8 mouse cellular contexts compared by ENCODE assay signal in the genomic region with DNA sequence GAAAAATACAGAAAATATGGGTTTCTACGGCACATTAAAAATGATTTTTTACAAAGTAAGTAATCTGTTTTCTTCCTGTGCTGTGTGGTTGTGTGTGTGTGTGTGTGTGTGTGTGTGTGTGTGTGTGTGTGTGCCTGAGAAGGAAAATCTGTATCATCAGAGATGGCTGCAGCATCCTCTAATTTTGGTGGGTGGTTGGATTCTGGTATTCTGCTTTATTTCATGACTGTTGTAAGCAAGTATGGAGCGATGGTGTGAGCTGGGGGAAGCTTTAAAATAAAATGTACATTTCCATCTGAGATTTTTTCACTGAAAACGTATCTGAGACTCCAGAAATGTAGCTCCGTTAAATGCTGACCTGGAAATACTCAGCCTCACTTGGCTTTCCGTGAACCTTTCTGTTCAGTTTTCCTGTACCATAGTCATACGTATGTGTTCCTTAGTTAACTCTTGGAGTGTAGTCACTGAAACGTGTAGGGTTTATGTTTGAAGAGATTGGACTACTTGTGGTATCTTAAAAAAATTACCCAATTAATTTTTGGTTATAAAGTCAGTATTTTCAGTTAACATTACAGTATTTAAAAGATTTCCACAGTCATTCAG.
DNase-seq lines count a peak whose midpoint lies in the region; ATAC-seq lines count a peak whose summit lies in the region.

No protein-coding gene starts in this region.

- 79% methylated on average over 7 of the region's 7 CpGs for WGBS in neural tube, embryonic 11.5 days
- 73% methylated on average over 7 of the region's 7 CpGs for WGBS in limb, embryonic 11.5 days

- 0 out of 2 replicates have a peak, but pooled peaks have one; percentile 19 for ATAC-seq in frontal cortex, adult (ENCODE audit: low TSS enrichment)
- no peak for ATAC-seq in neural tube, embryonic 11.5 days (ENCODE audit: insufficient read depth, low FRiP score, low TSS enrichment)
- no peak for ATAC-seq in limb, embryonic 11.5 days (ENCODE audit: insufficient number of reproducible peaks, low FRiP score, low TSS enrichment, low read depth)

- H3K27me3 ChIP-seq in neural tube, embryonic 11.5 days (ENCODE audit: control insufficient read depth, insufficient read depth, low read length) = no peaks in the 10 kb centered on the region
- no peaks in the 10 kb centered on the region for H3K27me3 ChIP-seq in limb, embryonic 11.5 days (ENCODE audit: control insufficient read depth, insufficient read depth, low read length)

- peak overlapping the region; percentile 64 for H3K9ac ChIP-seq in neural tube, embryonic 11.5 days (ENCODE audit: low read length)
- H3K9ac ChIP-seq in limb, embryonic 11.5 days (ENCODE audit: low read length) = no peak overlapping the region

- DNase-seq in frontal cortex, postnatal 14 days (ENCODE audit: low spot score in 2 of 2) = no peak
- no peak for DNase-seq in neural tube, embryonic 11.5 days (ENCODE audit: low spot score)
- DNase-seq in neural tube, embryonic 10.5 days (ENCODE audit: extremely low spot score, low spot score) = no peak
- no peak for DNase-seq in limb, embryonic 11.5 days (ENCODE audit: low spot score)
- peak; percentile 6 for DNase-seq in yolk sac, embryonic 10.5 days (ENCODE audit: low spot score)
- DNase-seq in thymus, postnatal 10 days (ENCODE audit: low spot score in 2 of 2) = no peak
- DNase-seq in thymus, postnatal 14 days = no peak

- H3K9me3 ChIP-seq in neural tube, embryonic 11.5 days (ENCODE audit: control insufficient read depth, low read length) = no peaks in the 10 kb centered on the region
- no peaks in the 10 kb centered on the region for H3K9me3 ChIP-seq in limb, embryonic 11.5 days (ENCODE audit: control insufficient read depth, low read length)

- no peaks in the 10 kb centered on the region for H3K4me1 ChIP-seq in neural tube, embryonic 11.5 days (ENCODE audit: control insufficient read depth, insufficient read depth, low read length)
- 0 out of 2 replicates have a peak, but pooled peaks cover 2% of the 10 kb centered on the region for H3K4me1 ChIP-seq in limb, embryonic 11.5 days (ENCODE audit: control insufficient read depth, insufficient read depth, low read length)

- H3K27ac ChIP-seq in neural tube, embryonic 11.5 days (ENCODE audit: low read depth, low read length) = peak overlapping the region; percentile 89
- no peak overlapping the region for H3K27ac ChIP-seq in limb, embryonic 11.5 days (replicated peaks; ENCODE audit: low read depth, low read length)

- no peaks in the 10 kb centered on the region for H3K36me3 ChIP-seq in neural tube, embryonic 11.5 days (ENCODE audit: control insufficient read depth, insufficient read depth, low read length)
- no peaks in the 10 kb centered on the region for H3K36me3 ChIP-seq in limb, embryonic 11.5 days (ENCODE audit: control insufficient read depth, insufficient read depth, low read length)

- H3K4me3 ChIP-seq in neural tube, embryonic 11.5 days (ENCODE audit: low read depth, low read length) = peak overlapping the region; percentile 36
- H3K4me3 ChIP-seq in limb, embryonic 11.5 days (ENCODE audit: low read depth, low read length) = peak overlapping the region; percentile 9; the same call in 1 of the 2 replicates

- peak overlapping the region; percentile 54 for H3K4me2 ChIP-seq in neural tube, embryonic 11.5 days (ENCODE audit: low read depth)
- H3K4me2 ChIP-seq in limb, embryonic 11.5 days (ENCODE audit: low read depth, severe bottlenecking) = peak overlapping the region; percentile 42; the same call in 1 of the 2 replicates
